Mouse (Mus musculus): ENCODE measurements at regions not wholly inside any gene's neighbourhood (a gene's known extent, or its start where the extent isn't known, plus 50 kb on each side); places are given as distances from the start of the nearest gene placed in this dataset.

- DNase-seq (ENCODE audit: low spot score), result no peak
Measured at GRCm38 (mm10) chr14:48055861-48056260, 64.8 kb upstream of the Peli2 start.

- DNase-seq (ENCODE audit: low spot score), result no peak
Measured at GRCm38 (mm10) chr14:48058234-48058868, 62.3 kb upstream of the Peli2 start.

GRCm38 (mm10) chr14:48059664-48060455 lies 60.8 kb upstream of the Peli2 start:
- DNase-seq (ENCODE audit: low spot score), result no peak

GRCm38 (mm10) chr14:48068641-48069040 lies 52.0 kb upstream of the Peli2 start:
- no peak for DNase-seq (ENCODE audit: low spot score)

Measured in retina, embryonic 14.5 days (tissue).